Mouse (Mus musculus): Measurements from ENCODE around the gene Stub1. TPM values are rescaled to one million over a fixed set of nuclear protein-coding genes. Genes with fewer than 3 reads are reported as not detected.
"Not testable (repeated sequence)": the region's sequence is repeated elsewhere in the genome, so short reads cannot be mapped to it uniquely, and the experiment has no call there.

The Stub1 gene
- polyA plus RNA-seq, 1 experiment from 2014 or later: 346 TPM

- H3K4me1 ChIP-seq: peaks cover 18% of the 10 kb centered on the region
- H3K9me3 ChIP-seq; H3K36me3 ChIP-seq; H3K4me3 ChIP-seq; H3K27ac ChIP-seq; ATAC-seq (ENCODE audit: insufficient number of reproducible peaks, low FRiP score, low TSS enrichment, low read depth); H3K9ac ChIP-seq; H3K4me2 ChIP-seq: not testable (repeated sequence)
- WGBS: 36% methylated on average over 2 of the region's 2 CpGs
- H3K27me3 ChIP-seq: peaks cover 69% of the 10 kb centered on the region
These were observed 25.8 kb downstream of the Stub1 start for GRCm38 (mm10) chr17:25807452-25807851.

- Histone ChIP-seq H3K27me3 (peaks cover 66% of the 10 kb centered on the region), H3K4me2 (no peak overlapping the region), H3K4me3 (no peak overlapping the region), H3K36me3 (no peaks in the 10 kb centered on the region), H3K4me1 (peaks cover 18% of the 10 kb centered on the region), H3K27ac (no peak overlapping the region), H3K9ac (no peak overlapping the region), H3K9me3 (no peaks in the 10 kb centered on the region)
- no peak for ATAC-seq (ENCODE audit: insufficient number of reproducible peaks, low FRiP score, low TSS enrichment, low read depth)
- 79% methylated on average over 4 of the region's 4 CpGs for WGBS
These were observed 26.7 kb downstream of the Stub1 start for GRCm38 (mm10) chr17:25806507-25806906.

- WGBS: 8% methylated on average over 10 of the region's 10 CpGs
- no peak overlapping the region for H3K9ac ChIP-seq
These were observed 30.2 kb downstream of the Stub1 start for GRCm38 (mm10) chr17:25802825-25803517.

DNA sequence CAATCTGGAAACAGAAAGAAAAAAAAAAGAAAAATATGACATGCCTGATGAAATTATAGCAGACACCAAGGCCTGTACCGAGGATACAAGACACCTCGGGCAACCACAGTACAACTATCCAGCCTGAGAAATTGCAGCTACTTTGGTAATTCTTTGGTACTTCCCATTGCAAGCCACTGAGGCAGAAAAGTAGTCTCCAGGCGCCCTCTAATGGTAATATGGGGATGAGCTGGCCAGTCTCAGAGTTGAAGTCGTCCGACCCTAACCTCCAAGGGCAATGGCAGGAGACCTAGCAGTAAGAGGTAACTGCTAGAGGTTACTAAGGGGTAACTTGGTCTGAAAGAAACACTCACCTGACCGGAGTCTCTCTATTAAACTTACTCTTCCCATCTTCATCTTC, 32.2 kb downstream of the Stub1 start:
- no peak overlapping the region for H3K4me3 ChIP-seq
- no peak for ATAC-seq (ENCODE audit: insufficient number of reproducible peaks, low FRiP score, low TSS enrichment, low read depth)
- H3K9ac ChIP-seq: no peak overlapping the region
- H3K27me3 ChIP-seq: peaks cover 34% of the 10 kb centered on the region
- H3K36me3 ChIP-seq: no peaks in the 10 kb centered on the region
- H3K4me1 ChIP-seq: peaks cover 12% of the 10 kb centered on the region
- 6% methylated on average over 6 of the region's 6 CpGs for WGBS
- no peaks in the 10 kb centered on the region for H3K9me3 ChIP-seq
- no peak overlapping the region for H3K27ac ChIP-seq
- no peak overlapping the region for H3K4me2 ChIP-seq

More at GRCm38 (mm10) chr17:25802825-25803517, 30.2 kb downstream of the Stub1 start:
- no peaks in the 10 kb centered on the region for H3K9me3 ChIP-seq
- H3K27me3 ChIP-seq: peaks cover 35% of the 10 kb centered on the region
- H3K4me1 ChIP-seq: no peaks in the 10 kb centered on the region
- H3K36me3 ChIP-seq: no peaks in the 10 kb centered on the region
- no peak overlapping the region for H3K27ac ChIP-seq
- no peak overlapping the region for H3K4me2 ChIP-seq
- ATAC-seq (ENCODE audit: insufficient number of reproducible peaks, low FRiP score, low TSS enrichment, low read depth): 0 out of 2 replicates have a peak, but pooled peaks have one; percentile 15
- H3K4me3 ChIP-seq: no peak overlapping the region

DNA sequence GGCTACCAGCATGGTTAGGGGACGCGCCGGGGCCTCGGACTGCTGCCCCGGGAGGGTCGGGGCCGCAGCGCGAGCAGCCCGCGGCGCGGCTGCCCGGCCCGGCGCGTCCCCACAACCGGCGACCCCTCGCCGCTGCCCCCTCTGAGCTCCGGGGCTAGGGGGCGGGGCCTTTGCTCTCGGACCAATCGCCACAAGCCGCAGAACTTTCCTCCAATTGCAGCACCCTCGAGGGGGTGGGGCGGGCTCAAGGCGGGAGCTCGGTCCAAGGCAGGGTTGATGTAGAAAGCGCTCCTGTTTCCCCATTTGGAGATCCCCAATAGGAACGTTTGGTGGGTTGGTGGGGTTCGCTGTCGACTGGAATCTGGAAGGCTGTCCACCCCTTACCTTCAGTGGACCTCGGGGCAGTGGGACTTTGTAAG, 36.2 kb downstream of the Stub1 start, which contains the start of gene Metrn:
Gene Metrn, minus strand, starts transcription at position 186 of the 419 bp plus-strand sequence.
- H3K4me1 ChIP-seq: peaks cover 44% of the 10 kb centered on the region
- H3K27ac ChIP-seq: no peak within 1 kb of the TSS
- H3K9ac ChIP-seq: peak within 1 kb of the TSS; percentile 56
- H3K4me2 ChIP-seq: peak within 1 kb of the TSS; percentile 68
- no peaks in the 10 kb centered on the region for H3K9me3 ChIP-seq
- peaks cover 6% of the 10 kb centered on the region for H3K27me3 ChIP-seq
- H3K36me3 ChIP-seq: 0 out of 2 replicates have a peak, but pooled peaks cover 3% of the 10 kb centered on the region
- WGBS: 1% methylated on average over 34 of the region's 35 CpGs
- peak within 1 kb of the TSS; percentile 79 for H3K4me3 ChIP-seq
- ATAC-seq (ENCODE audit: insufficient number of reproducible peaks, low FRiP score, low TSS enrichment, low read depth): peak; percentile 70; the same call in 1 of the 2 replicates

GRCm38 (mm10) chr17:25796211-25796771, 36.9 kb downstream of the Stub1 start:
- H3K27me3 ChIP-seq: peaks cover 2% of the 10 kb centered on the region; the same call in 1 of the 2 replicates
- peaks cover 49% of the 10 kb centered on the region for H3K4me1 ChIP-seq
- 0 out of 2 replicates have a peak, but pooled peaks cover 3% of the 10 kb centered on the region for H3K36me3 ChIP-seq
- H3K9me3 ChIP-seq: no peaks in the 10 kb centered on the region
- 0 out of 2 replicates have a peak, but pooled peaks have one; percentile 11 for ATAC-seq (ENCODE audit: insufficient number of reproducible peaks, low FRiP score, low TSS enrichment, low read depth)
- H3K4me2 ChIP-seq: peak overlapping the region; percentile 68
- no peak overlapping the region for H3K27ac ChIP-seq
- H3K9ac ChIP-seq: peak overlapping the region; percentile 56
- WGBS: 2% methylated on average over 36 of the region's 37 CpGs
- peak overlapping the region; percentile 79 for H3K4me3 ChIP-seq

GRCm38 (mm10) chr17:25795609-25796092, 37.6 kb downstream of the Stub1 start, which contains the start of gene AC134908.4:
Gene AC134908.4, minus strand, starts transcription at chr17:25795659.
- peak within 1 kb of the TSS; percentile 79 for H3K4me3 ChIP-seq
- peak within 1 kb of the TSS; percentile 56 for H3K9ac ChIP-seq
- H3K36me3 ChIP-seq: 0 out of 2 replicates have a peak, but pooled peaks cover 3% of the 10 kb centered on the region
- peak within 1 kb of the TSS; percentile 68 for H3K4me2 ChIP-seq
- no peak for ATAC-seq (ENCODE audit: insufficient number of reproducible peaks, low FRiP score, low TSS enrichment, low read depth)
- no peaks in the 10 kb centered on the region for H3K9me3 ChIP-seq
- H3K27ac ChIP-seq: no peak within 1 kb of the TSS
- H3K4me1 ChIP-seq: peaks cover 55% of the 10 kb centered on the region
- WGBS: 28% methylated on average over 6 of the region's 6 CpGs
- H3K27me3 ChIP-seq: no peaks in the 10 kb centered on the region

GRCm38 (mm10) chr17:25794998-25795397, 38.2 kb downstream of the Stub1 start:
- Histone ChIP-seq H3K27ac (no peak overlapping the region), H3K27me3 (no peaks in the 10 kb centered on the region), H3K9me3 (no peaks in the 10 kb centered on the region), H3K4me1 (peaks cover 58% of the 10 kb centered on the region), H3K9ac (no peak overlapping the region), H3K4me2 (peak overlapping the region; percentile 68; the same call in 1 of the 2 replicates), H3K4me3 (0 out of 2 replicates have a peak overlapping the region, but pooled peaks have one; percentile 79), H3K36me3 (0 out of 2 replicates have a peak, but pooled peaks cover 3% of the 10 kb centered on the region)
- no peak for ATAC-seq (ENCODE audit: insufficient number of reproducible peaks, low FRiP score, low TSS enrichment, low read depth)
- WGBS: 89% methylated on average over 17 of the region's 17 CpGs

DNA sequence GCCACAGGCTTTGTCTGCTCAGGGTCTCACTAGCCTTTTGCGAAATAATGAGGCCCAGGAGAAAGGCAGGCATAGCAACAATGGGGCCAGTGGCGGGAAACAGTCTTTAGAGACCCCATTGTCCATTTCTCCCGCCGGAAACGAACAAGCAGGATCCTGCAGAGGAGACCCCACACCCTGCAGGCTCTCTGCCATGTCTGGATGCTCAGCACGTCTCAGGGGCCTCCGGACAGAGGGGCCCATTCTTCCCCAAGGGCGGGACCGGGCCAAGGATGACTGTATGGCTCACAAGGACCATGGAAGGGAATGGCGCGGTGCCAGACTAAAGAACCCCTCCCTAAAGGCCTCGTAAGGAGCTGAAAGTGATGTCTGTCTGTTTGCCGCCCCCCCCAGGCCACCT, 39.0 kb downstream of the Stub1 start:
- ATAC-seq (ENCODE audit: insufficient number of reproducible peaks, low FRiP score, low TSS enrichment, low read depth): no peak
- Histone ChIP-seq H3K9me3 (no peaks in the 10 kb centered on the region), H3K4me2 (no peak overlapping the region), H3K4me1 (peaks cover 58% of the 10 kb centered on the region), H3K27ac (no peak overlapping the region), H3K27me3 (no peaks in the 10 kb centered on the region), H3K4me3 (no peak overlapping the region), H3K36me3 (peaks cover 9% of the 10 kb centered on the region), H3K9ac (no peak overlapping the region)
- 82% methylated on average over 13 of the region's 13 CpGs for WGBS

GRCm38 (mm10) chr17:25792615-25793014, 40.6 kb downstream of the Stub1 start, which contains the start of gene Fam173a:
Gene Fam173a, minus strand, starts transcription at chr17:25792901.
- Histone ChIP-seq H3K27me3 (no peaks in the 10 kb centered on the region), H3K4me1 (peaks cover 57% of the 10 kb centered on the region), H3K36me3 (peaks cover 20% of the 10 kb centered on the region), H3K9me3 (no peaks in the 10 kb centered on the region), H3K4me3 (peak within 1 kb of the TSS; percentile 66), H3K9ac (peak within 1 kb of the TSS; percentile 64), H3K27ac (peak within 1 kb of the TSS; percentile 93), H3K4me2 (peak within 1 kb of the TSS; percentile 74)
- ATAC-seq (ENCODE audit: insufficient number of reproducible peaks, low FRiP score, low TSS enrichment, low read depth): 0 out of 2 replicates have a peak, but pooled peaks have one; percentile 46
- under 1% methylated on average over 14 of the region's 14 CpGs for WGBS

DNA sequence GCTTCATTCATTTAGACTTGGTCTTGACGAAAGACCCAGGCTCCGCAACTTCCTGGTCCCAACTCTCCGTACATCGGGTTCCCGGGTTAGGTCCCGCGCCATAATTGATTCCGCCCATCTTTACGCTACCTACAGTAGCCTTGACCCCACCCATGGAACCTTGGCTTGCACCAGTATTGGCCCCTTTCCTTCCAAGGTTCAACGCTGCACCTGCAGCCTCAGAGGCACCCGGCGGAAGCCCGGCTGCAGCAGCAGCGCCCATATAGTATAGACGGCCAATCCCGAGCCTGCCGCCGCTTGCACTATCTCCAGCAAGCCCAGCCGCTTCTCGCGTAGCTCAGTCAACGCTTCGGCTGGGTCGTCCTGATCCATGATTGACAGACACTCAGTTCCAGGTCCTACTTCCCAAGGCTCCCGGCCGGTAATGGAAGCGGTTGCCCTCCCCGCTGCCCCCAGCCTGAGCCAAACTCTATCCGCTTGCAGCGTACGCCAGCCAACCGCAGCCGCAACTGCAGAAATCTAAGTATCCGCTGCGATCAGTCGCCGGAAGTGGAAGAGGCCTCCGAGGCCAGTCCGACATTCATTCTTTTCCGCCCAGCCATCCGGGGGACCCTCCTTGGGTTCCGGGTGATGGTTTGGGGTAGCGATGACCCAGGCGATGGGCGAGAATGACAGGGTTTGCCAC, 41.2 kb downstream of the Stub1 start:
- 0 out of 2 replicates have a peak, but pooled peaks have one; percentile 50 for ATAC-seq (ENCODE audit: insufficient number of reproducible peaks, low FRiP score, low TSS enrichment, low read depth)
- under 1% methylated on average over 45 of the region's 45 CpGs for WGBS
- H3K27me3 ChIP-seq: no peaks in the 10 kb centered on the region
- no peaks in the 10 kb centered on the region for H3K9me3 ChIP-seq
- peaks cover 23% of the 10 kb centered on the region for H3K36me3 ChIP-seq
- peak overlapping the region; percentile 74 for H3K4me2 ChIP-seq
- peak overlapping the region; percentile 66 for H3K4me3 ChIP-seq
- H3K9ac ChIP-seq: peak overlapping the region; percentile 64
- H3K27ac ChIP-seq: peak overlapping the region; percentile 93
- H3K4me1 ChIP-seq: peaks cover 50% of the 10 kb centered on the region

Data from limb, embryonic 15.5 days (tissue).